Mouse (Mus musculus): ENCODE data around the gene Sardh. TPM values are rescaled to one million over a fixed set of nuclear protein-coding genes. Genes with fewer than 3 reads are reported as not detected.

Sardh gene
- 1 to 10 TPM in 2 of 3 experiments, not detected in 1; 6.3 to 7.3 TPM for polyA plus RNA-seq (2017; shearing (Covaris generic))

DNA sequence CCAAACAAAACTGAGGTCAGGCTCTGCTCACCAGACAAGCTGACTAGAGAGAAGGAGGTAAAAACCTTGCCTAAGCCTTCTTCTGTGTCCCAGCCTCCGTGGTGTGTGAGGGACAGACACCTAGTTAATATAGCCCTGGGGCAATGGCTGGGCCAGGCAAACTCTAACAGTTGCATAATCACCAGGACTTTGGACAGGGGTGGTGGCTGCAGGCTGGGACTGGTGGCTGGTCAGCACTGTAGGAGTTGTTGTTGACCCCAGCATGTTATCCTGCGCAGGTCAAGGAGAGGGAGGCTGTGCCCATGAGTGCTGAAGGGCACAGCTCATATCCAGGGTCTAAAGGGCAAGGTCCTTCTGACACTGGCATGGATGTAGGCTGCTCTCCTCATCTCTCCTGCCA is at the start of gene Sardh:
Sardh (minus strand) TSS at position 127 of the 400 bp plus-strand sequence.
- no peak for ATAC-seq

DNA sequence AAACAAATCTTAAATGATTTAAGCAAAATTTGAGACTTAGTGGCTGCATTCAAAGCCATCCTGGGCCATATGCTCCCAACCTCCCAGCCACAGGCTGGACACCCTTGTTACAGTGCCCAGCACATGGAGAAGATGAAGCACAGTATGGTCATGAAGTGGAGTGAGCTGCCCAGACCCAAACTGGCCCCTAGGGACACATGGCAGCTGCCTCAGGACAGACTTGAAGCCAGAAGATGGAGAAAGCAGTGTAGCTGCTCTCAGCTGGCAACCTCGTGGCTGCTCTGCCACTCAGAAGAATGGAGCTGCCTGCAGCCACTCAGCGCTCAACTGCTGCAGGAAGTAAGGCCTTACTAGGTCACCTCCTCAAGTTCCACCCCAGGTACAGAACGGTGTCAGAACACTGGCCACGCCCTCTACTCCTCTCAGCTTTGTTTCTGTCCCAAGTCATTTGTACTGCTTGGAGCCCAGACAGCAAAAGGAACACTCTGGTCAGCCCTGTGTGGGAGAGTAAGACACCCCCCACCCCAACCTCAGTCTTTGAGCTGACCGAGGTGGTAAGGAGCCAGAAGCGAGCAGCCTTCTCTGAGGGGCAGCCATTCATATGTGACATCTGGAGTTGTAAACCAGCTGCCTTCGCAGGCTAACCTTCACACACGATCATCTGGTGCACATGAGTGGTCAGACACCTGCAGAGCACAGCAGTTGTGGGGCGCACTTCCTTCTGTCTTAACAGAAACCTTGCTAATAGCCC is 48.7 kb upstream of the Sardh start:
- ATAC-seq = no peak

DNA sequence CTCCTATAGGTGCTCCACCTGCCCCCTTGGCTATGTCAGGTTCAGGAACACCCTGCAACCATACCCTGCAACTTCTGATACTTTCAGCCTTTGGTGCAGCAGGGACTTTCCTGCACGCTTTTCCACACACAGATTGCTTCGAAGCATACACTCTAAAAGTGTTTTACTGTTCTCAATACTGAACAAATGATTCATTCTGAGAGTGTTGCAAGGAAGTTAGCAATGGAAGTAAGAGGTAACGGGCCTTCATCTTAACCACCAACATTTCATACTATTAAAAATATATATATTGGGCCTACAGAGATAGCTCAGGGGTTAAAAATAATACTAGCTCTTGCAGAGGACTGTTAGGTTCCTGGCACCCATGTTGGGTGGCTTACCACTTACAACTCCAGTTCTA is 46.6 kb upstream of the Sardh start:
- no peak for ATAC-seq

DNA sequence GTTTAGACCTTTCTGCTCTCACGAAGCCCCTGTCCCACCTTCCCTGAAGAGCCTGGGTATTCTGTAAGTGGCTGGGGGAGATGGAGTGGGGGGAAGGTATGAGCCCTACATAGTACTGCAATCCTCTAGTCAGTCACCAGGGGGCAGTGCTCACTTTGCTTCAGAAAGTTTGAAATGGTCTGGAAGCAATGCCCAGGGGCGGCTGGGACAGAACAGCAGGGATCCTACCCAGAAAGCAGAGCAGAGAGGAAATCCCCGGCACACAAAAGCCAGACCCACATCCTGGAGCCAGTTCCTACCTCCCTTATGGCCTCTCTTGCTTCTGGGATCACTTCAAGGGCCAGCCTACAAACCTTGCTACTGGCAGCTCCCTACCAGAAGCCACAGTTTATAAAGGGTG is 40.9 kb upstream of the Sardh start:
- ATAC-seq = peak; percentile 77

DNA sequence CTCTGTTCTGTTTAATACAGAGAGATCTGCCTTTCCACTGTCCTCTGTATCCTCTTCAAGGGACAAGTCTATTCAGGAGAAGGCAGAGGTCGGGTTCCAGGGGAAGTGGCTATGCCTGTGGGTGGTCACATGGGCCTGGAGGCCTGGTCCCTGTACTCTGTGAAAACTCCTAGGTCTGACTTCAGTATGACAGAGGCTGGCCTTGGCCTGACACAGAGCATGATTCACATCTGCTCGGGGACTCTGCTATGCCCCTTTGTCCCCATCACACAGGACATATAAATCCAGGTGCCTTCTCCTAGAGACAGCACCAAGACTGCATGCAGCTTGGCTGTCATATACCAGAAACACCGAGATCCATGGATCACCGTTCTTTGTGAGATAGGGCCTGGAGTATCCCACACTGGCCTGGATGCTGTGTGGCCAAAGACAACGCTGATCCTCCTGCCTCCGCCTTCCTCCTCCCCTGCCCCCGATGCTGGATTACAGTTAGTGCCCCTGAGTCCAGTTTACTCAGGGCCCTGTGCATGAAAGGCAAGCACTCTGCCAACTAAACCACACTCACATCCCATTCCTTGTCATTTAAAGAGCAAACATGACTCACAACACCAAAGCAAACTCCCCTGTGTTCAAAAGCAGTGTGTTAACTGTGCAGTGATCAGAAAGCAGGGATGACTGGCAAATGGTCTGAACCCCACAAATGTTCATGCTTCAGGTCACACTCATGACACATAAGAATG is 39.0 kb upstream of the Sardh start:
- ATAC-seq = no peak

DNA sequence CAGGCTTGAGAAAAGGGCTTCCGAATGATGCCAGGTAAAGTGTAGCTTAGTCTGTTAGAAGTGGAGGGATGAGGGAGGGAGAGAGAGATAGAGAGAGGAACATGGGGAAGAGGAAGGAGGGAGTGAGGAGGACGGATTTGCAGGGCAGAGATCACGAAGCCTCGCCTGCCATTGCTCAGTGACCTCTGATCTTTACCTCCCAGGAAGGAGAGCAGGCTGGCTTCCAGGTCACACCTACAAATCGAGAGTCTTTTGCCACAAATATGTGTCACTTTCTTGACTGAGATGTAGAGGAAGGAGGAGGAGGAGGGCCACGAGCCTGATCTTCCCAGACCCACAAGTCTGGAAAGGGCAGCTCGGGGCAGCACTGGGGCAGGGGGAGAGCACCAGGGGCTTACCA is 36.3 kb upstream of the Sardh start:
- ATAC-seq = no peak

DNA sequence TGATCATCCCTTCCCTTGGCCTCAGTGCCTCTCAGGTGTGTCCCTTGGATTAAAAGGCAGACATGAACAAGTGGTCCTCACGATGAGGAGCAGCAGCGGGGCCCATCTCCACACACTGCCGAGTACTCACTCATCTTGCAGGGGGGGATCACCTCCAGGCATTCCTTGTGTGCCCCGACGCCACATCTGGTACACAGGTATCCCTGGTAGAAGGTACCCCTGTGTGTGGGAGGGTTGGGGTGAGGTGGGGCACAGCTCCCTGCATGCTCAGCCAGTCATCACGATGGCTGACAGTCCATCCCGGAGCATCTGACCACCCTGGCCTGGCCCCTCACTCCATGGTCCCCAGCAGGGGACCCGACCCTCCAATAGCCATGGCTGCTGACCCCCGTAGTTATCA is 33.6 kb upstream of the Sardh start:
- no peak for ATAC-seq

DNA sequence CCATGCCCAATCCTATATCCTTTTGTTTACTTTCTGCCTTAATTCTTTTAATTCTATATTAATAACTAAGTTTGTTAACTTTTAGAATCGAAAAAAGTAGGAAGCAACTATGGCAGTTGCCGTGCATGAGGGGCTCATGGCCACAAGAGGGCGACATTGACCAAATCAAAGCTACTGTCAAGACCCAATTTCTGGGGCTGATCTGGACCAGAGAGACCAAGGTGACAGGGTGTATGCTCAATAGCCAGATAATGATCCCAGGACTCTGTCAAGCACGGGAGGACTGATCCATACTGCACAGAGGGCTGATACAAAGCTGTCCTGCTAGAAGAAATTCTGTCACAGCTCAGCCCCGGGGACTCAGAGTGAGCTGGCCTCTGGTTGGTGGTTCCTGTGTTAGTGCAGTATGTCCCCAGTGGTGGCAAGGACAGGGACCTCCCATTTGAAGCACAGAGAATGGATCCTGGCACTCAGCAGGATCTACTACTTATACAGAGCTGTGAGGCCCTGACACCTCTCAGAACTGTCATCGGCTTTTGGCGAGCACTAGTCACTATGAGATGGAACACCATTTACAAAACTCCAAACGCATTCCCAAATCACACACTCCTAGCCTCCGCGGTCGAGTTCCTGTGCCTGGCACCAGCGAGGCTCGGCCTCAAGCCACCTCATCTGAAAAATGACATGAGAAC is 32.9 kb upstream of the Sardh start:
- peak; percentile 64 for ATAC-seq

DNA sequence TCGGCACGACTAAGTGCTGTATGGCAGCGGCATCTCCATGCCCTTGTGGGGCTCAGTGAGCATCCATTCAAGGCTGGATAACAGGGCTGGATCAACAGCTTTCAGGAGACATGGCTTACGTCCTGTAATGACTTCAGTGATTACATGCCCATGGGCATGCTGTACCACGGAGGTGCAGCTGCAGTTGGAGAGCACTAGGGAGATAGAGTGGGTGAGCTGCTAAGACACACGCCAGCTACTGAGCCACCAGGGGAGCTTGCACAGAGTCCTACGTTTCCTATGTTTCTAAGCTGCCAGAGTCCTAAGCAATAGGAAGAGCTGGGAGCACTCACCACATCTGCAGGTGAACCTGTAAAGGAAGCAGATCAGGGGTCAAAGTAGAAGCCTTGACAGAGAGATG is 30.7 kb upstream of the Sardh start:
- no peak for ATAC-seq

DNA sequence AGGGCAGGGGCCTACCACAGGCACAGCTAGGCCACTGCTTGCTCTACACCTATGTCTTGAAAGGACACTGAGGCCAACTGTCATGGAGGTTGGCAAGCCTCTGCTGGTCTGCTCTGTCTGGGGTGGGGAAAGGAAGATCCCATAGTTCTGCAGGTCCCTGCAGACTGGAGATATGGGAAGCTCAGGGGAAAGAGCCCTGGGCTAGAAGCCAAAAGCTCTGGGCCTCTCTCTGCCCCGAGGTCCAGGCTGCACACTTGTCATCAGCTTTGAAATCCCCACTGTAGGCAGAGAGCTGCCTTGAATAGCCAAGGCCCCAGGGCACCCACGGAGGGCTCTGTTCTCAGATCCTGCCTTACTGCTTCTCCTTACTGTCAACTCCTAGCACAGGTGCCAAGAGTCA is 20.2 kb upstream of the Sardh start:
- no peak for ATAC-seq

DNA sequence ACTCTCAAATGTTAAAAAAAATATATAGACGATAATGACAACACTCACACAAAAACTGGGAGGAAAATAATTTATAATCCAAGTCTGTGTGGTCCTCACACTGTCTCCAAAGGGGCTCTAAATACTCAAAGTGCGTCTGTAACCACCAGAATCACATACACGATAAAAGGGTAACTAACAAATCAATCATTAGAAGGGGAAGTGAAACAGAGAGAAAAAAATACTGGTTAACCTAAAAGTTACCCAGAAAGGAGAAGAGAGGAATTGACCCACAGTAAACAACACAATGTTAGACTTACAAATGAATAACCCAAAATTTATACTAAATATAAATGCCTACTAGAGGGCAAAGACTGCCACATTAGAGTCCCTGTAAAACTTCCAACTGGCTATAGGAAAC is 17.7 kb upstream of the Sardh start:
- ATAC-seq = no peak

DNA sequence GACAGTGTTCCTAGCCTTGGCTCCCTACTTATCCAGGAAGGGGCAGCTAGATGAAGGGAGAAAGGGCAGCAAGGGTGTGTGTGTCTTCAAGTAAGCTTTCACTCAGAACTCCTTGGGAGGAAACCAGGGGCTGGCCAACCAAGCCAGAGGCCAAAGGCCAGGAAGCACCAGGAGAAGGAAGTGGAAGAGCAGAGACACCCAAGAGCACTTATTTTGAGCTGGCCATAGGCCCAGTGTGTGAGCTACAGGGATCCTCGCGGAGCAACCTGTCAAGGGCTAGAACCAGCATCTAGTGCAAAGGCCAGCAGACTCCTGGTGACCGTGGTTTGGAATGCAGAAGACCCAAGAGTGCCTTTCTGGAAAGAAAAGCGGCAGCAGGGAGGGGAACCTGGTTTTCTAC is 14.8 kb upstream of the Sardh start:
- no peak for ATAC-seq

DNA sequence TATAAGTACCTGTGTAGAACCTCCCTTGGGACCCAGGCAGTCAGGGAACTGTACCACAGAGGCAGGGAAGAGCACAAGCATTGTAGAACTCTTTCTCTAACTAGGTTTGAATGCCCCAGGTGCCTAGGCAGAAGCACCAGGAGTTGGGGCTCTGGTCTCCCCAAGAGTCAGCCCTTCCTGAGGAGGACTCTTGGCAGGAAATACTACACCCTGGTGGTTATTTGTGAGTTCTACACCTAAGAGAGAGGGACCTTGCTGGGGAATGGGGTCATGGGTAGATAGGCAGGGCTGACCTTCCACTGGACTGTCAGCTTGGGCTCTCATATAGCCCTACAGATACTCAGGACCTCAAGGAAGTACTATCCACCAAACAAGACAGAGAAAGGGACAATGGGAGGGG is 3.3 kb upstream of the Sardh start:
- no peak for ATAC-seq

DNA sequence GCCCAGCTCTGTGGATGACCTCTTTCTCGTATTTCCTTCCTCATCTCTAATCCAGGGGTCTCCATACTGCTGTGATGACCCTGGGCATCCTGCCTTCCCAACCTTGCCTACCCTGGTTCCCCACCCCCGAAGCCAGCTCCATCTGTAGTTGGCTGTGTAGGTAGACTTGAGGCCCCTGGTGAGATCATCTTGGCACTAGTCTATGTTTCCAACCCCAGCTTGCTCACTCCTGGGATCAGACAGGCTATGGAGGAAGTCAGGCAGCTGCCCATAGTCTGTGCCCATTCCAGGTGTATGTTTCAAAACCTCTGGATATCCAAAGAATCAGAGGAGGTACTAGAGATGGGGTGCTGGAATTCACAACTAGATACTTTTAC is 662 bp downstream of the Sardh start:
- no peak for ATAC-seq

DNA sequence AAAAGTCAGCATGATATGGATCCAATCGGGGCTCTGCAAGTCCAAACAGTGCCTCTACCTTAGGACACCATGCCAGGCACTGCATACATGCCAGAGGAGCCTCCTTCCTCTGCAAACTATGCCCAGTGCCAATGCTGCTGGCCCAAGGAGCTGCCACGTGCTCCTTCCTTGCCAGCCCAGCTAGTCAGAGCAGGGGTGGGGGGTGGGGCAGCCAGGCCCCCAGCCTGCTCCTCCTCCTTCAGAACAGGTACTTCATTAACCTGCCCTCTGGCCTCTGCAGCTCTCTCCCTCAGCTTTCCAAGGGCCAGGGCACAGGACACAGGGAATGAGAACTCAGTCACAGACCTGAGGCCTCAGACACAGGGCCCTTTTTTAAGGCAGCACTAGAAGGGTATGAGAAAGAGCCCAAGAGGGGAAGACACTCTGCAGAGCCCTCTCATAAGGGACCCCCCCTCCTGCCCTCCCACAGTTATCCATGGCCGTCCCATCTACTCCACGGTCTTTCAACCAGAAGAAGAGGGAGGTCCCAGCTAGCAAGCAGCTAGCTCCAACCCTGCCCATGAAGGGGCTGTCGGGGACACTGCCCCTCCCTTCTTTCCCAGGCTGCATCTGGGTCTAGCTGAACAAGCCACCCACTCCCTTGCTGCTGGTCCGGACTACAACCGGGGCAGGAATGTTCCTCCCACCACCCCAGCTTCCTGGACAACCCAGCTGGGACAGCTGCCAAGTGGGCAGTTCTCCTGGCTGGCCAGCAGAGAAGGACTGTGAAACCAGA is 1.2 kb downstream of the Sardh start:
- ATAC-seq = no peak

DNA sequence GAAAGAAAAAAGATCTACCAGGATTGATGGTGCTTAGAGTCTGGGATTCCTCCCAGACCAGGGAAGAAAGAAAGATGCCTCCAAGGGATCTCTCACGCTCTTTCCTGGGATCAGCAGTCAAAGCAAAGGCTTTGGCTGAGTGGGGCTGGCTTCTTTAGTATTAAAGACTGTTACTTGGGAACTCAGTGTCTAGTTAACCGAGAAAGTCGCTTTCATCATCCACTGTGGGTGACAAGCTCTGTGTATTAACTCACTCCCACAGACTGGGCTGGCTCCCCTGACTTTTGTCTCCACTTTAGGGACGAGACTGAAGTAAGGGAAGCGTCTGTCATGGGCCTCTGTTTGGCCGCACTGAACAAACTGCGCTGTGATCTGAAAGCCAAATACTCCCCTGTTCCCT is 2.2 kb downstream of the Sardh start:
- no peak for ATAC-seq

DNA sequence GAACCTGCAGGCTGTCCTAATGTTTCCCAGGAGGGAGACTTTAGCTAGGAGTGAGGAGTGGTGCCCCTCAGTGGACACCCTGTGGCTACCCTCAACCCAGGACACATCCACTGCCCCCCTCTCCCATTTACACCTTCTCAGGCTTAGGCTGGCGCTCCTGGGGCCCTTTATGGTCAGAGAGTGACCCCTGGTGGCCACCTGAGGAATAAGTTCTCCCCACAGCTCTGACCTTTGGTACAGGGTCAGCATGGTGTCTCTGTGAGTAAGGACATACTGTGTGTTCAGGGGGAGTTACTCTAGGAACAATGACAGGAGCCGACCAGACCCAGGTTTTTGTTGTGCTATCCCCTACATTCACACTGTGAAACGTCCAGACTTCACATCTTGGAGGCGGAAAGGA is 10.8 kb downstream of the Sardh start:
- no peak for ATAC-seq

DNA sequence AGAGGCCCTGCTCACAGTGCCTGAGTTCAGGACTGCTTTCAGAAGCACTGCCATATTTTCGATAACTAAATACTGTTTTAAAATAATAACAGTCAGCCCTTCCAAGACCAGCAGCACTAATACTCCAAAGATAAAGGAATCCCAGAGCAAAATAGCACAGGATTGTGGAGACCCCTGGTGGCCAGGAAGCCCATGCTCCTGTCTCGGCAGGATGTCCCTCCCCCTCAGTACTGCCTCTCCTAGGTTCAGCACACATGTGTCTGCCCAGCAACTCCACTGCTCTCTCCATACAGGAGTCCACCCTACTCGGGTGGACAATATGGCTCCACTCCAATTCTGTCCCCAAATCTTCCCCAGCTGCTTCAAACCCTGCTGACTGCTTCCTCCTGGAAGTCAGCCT is 12.4 kb downstream of the Sardh start:
- ATAC-seq = no peak

DNA sequence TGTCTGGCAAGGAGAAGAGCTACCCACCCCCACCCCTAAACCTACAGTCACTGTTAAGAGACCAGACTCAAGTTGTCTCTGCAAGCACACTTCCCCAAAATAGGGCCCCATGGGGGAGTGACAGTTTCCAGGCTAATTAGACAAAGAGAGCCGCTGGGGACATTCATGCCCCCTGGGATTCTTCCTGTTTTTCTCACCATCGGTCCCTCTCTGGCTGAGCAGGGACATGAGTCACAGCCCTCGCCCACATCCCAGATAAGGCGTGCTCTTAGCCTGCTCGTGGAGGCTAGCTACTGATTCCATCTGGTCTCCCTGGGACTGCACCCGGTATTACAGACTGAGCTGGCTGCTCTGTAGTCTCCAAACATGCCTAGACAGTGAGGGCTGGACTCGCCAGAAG is 15.8 kb downstream of the Sardh start:
- ATAC-seq = no peak

DNA sequence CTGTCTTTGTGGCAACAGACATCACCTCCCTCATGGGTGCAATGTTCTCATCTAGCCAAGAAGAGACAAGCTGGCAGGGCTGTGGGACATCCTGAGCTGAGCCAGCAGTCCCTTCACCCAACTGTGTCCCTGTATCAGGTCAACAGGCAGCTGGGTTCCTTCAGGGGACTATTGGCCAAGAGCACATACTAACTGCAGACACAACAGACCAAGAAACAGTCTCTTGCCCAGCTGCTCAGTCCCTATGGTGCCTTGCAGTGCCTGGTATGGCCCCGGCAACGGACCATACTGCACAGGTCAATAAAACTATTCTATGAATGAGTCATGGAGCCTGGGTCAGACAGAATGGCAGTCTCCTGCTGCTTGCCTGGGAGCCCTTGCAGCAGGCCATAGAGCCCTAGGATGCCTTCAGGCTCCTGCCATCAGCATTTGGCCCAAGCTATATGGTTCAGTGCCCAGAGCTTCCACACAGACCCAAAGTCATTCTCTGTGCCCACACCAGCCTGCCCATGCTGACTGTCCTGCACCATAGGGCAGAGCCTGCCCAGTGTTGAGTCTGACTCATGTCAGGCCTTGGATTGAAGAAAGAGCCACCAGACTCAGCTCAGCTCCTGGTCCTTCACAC is 18.5 kb downstream of the Sardh start:
- no peak for ATAC-seq

DNA sequence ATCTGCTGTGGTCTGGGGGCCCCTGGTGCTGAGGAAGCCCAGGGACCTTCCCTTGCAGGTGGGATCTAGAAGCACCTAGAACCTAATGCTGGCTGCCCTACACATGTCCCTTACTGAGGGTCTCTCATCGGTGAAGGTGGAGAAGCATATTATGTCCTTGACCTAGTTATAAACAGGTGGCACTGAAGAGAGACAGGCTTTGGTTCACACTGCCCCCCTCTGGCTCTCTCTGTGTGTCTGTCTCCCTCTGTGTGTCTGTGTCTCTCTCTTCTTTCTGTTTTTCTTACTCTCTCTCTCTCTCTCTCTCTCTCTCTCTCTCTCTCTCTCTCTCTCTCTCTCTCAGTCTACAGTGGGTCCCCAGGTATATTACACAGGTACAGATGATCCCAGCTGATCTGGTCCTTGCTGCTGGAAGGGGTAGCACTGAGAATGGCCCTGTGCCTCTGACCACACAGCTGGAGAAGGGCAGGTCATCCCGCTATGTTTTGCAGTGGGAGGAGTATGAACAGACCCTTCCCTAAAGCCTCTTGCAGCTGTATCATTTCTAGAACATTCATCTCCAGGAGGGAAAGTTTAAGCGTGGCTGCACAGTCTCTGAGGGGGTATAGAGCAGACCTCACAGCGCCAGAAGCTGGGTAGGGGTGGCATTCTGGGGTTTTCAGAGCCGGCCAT is 19.2 kb downstream of the Sardh start:
- no peak for ATAC-seq

DNA sequence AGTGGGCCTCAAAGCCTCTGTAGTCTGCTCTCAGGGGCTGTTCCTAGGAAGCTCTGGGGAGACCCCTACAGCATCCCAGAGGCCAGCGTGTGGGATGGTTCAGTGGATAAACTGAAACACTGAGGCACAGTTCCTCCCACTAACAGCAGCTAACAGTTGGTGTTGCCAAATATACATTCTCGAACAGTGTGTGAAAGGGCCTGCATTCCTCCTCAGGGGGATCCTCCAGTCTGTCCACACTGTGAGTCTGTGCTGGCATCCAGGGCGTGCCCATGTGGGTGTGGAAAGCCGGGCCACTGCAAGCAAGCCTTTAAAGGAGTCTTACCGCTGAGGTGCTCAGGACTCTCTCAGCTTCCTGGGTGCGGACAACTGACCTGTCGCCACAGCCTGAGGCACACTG is 21.6 kb downstream of the Sardh start:
- no peak for ATAC-seq
